Mouse (Mus musculus) testis, postnatal 14 days (tissue): ENCODE results near the gene Rhbdf2.

ENCODE experiments used
- DNase-seq: peaks from one replicate; pipeline ENCODE4 v3.0.0; 2021; ENCODE audit warnings: low spot score

Gene Rhbdf2

GRCm38 (mm10) chr11:116586801-116587631 is 39.8 kb downstream of the Rhbdf2 start:
- DNase-seq = peak; percentile 71

GRCm38 (mm10) chr11:116586310-116586709 is 40.5 kb downstream of the Rhbdf2 start, which contains the start of gene Aanat:
Aanat (plus strand) TSS chr11:116586432.
- DNase-seq = no peak

- no peak for DNase-seq
Observed at GRCm38 (mm10) chr11:116585682-116586081, 41.1 kb downstream of the Rhbdf2 start.

DNA sequence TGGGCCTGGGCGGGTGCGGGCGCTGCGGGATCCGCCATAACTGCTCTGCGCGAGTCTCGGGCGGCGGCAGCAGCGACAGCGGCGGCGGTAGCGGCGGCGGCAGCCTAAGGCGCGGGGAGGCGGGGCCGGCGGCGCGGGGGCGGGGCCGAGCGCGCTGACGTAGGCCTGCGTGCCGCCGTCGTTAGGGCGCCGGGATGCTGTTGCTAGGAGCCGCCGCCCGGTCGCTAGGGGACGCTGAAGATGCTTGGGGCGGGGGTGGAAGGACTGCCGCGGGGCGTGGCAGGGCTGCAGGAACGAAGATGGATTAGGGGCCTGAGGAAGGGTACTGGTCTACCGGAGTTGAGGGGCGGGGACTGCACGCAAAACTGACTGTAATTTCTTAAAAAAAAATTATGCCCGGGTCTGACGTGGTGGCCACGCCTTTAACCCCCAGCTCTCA is 45.4 kb downstream of the Rhbdf2 start, which contains the start of gene Ube2o:
Gene Ube2o, minus strand, starts transcription at position 72 of the 439 bp plus-strand sequence.
- DNase-seq = peak; percentile 90

GRCm38 (mm10) chr11:116580711-116581375 is 46.0 kb downstream of the Rhbdf2 start:
- DNase-seq = peak; percentile 72

GRCm38 (mm10) chr11:116580031-116580652 is 46.7 kb downstream of the Rhbdf2 start:
- DNase-seq = no peak

DNA sequence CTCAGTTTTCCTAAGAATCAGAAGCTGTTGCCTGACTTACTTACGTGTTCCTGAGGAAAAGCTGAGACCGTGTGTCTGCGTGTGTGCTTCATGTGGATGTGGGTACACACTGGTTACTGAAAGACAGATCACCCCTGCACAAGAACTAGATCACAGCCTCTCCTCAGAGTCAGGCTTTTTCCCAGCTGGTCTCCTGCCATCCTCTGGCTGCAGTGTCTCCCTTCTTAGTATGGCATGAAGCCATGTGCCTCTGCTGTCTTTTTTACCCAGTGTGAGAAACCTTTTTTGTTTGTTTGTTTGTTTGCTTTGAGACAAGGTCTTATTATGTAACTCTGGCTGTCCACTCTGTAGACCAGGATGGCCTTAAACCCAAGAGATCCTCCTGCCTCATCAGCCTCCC is 47.5 kb downstream of the Rhbdf2 start:
- DNase-seq = no peak

GRCm38 (mm10) chr11:116575396-116575795 is 51.4 kb downstream of the Rhbdf2 start:
- DNase-seq = no peak

- no peak for DNase-seq
Observed at GRCm38 (mm10) chr11:116574982-116575381, 51.8 kb downstream of the Rhbdf2 start.

- no peak for DNase-seq
Observed at GRCm38 (mm10) chr11:116574486-116574885, 52.3 kb downstream of the Rhbdf2 start.

GRCm38 (mm10) chr11:116572756-116573543 is 53.9 kb downstream of the Rhbdf2 start:
- no peak for DNase-seq

GRCm38 (mm10) chr11:116571767-116572679 is 54.8 kb downstream of the Rhbdf2 start:
- DNase-seq = no peak

DNA sequence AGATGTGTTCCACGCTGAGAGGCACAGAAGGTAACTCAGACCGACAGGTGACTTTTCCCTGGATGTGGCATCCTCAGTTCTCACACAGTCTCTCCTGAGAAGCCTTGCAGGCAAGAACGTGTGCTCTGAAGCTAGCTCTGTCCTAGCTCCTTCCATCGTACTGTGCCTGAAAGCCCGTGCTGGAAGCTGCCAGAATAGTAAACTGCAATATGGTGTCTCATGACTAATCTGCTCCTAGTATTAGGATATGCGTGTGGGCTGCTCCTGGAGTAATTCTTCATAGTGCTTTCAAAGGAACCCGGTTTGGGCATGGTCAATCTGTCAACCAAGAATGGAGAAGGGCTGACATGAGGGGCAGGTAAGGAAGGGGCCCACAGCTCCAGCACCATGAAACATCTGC is 56.0 kb downstream of the Rhbdf2 start:
- DNase-seq = no peak

DNA sequence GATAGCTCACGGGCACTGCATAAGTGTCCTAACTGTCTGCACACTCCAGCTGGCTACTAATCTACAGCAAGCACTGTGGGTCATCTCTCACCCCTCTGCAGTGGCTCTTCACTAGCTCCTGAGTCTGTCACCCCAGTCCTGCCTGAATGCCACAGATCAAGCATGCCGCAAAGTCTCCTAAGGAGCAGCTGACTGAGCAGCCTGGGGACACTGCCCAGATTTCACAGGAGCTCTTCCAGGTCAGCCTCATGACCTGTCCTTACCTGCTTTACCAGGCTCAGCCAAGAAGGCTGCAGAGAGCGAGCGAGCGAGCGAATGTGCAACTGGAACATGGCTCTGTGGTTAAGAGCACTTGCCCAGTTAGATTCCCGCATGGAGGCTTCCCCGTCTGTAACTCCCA is 59.3 kb downstream of the Rhbdf2 start:
- DNase-seq = no peak

DNA sequence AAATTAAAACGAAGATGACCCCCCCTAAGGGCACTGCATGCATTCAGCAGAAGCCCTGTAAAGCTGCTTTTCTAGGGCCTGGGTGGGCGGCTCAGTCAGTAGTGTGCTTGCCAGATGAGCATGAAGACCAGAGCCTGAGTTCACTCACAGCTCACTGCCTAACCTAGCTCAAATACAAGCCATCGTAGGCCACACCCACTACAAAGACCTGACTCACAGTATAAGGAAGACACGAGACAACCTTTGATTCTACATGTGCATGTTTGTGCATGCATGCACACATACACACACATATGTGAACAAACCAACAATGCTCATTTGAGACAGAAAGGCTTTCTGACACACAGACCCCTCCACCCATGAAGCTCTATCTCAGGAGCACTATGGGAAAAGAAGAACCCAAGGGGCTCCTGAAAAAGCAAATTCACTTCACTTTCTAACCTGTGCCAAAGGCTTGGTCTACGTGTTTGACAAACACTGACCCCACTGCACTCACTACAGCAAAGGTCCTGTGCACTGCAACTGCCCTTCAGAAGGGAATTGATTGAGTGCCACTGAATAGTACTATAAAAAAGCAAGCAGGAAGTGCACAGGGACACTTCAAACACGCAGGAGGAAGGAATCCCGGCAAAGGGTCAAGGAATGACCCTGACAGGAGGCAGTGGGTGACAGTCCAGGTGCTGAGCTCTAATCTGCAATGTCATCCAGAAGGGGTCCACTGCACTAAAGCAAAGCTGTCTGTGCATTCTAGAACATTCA is 61.4 kb downstream of the Rhbdf2 start:
- no peak for DNase-seq

- DNase-seq = no peak
Observed at GRCm38 (mm10) chr11:116556308-116556707, 70.5 kb downstream of the Rhbdf2 start.

GRCm38 (mm10) chr11:116555572-116555971 is 71.2 kb downstream of the Rhbdf2 start:
- DNase-seq = no peak

GRCm38 (mm10) chr11:116554171-116554878 is 72.5 kb downstream of the Rhbdf2 start:
- DNase-seq = no peak

GRCm38 (mm10) chr11:116552194-116552593 is 74.6 kb downstream of the Rhbdf2 start:
- DNase-seq = no peak
